Mouse (Mus musculus) gastrocnemius, postnatal 25 days (tissue): ENCODE data around the gene Gss. TPM values are rescaled to one million over a fixed set of nuclear protein-coding genes. Genes with fewer than 3 reads are reported as not detected.
"Not testable (repeated sequence)": the region's sequence is repeated elsewhere in the genome, so short reads cannot be mapped to it uniquely, and the experiment has no call there.

Experiments used
- DNase-seq: peaks from one replicate; pipeline ENCODE4 v3.0.0; 2022
- total RNA-seq, 2 experiments: library from RNA; stranded (reverse); gene quantifications; 1 replicate in 1 of 2; 2 replicates in 1 of 2; pipeline ENCODE4 v1.2.3; 2021

Gene Gss
- total RNA-seq, 2 experiments from 2014 or later = 5.6 to 5.9 TPM

DNA sequence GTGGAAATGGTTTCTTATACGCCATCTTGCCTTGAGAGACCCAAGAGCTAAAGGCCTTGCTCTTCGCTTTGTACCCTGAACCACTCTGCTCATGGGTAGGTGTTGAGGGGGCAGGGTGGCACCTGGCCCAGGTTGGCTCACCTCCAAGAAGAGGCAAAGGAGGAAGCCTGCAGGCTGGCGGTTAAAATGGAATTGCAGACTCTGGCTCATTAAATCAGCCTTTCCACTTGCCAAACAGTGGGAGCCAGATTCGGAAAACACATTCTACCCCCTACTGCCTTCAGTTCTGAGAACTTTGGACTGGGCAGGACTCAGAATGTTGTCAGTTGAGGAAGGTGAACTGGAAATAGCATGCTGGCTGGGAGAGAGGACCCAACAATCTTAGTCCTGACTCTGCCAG is 17.9 kb downstream of the Gss start:
- DNase-seq = peak; percentile 35

DNA sequence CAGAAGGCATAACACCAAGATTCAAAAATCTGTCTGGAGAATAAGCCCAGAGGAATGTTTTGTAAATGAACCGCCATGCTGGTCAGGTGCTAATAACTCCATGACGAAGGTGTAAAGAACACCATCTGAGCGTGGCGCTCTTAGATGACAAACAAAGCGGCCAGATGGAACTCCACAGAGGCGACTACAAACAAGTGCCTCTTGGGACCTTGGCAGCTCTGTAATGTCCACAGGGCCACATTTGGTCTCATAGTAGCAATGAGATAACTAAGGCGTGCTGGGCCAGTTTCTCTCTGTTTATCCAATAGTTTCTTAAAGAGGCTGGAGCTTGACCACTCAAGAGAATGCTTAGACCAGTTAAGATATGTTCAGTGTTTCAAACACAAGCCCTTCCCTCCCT is 18.6 kb downstream of the Gss start:
- no peak for DNase-seq

DNA sequence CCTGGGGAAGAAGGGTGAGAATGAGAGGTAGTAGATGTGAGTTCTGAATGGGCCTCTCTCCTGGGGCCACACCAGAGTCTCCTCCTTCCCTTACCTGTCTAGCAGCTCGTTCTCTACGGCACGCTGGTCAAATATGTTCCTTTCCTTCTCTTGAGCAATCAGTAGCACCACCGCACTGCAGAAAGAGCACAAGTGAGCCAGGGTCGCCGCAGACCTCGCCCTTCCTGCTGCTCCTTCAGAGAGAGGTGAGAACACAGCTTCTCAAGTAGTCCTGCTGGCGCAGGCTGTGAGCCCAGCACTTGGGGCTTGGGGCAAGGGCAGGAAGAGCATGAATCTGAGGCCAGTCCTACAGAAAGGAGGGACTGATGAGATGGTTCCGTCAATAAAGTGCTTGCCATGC is 19.6 kb downstream of the Gss start:
- DNase-seq = no peak

DNA sequence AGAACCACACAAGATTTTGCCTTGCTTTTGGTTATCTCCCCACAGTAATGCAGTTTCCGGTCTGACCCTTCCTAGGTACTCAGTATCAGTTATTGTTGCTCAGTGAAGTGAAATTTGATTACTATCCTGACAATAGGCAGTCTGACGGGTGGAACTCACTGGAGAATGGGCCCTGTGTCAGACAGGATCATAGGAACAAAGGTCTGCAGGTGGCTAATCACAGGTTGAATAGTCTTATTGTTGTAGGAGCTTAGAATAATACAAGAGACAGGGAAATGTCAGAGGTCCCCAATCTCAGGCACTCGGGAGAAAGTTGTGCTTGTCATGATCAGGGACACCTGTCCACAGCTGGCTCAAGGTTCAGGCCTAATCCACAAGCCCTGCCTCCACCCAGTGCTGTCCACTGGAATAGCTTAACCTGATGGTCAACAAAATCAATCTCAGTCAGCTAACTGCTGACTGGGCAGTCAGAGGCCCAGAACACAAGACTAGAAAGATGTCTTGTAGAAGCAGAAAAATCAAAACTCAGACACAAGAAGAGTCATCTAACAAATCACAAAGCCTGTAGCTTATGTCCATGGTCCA is 23.3 kb downstream of the Gss start:
- no peak for DNase-seq

DNA sequence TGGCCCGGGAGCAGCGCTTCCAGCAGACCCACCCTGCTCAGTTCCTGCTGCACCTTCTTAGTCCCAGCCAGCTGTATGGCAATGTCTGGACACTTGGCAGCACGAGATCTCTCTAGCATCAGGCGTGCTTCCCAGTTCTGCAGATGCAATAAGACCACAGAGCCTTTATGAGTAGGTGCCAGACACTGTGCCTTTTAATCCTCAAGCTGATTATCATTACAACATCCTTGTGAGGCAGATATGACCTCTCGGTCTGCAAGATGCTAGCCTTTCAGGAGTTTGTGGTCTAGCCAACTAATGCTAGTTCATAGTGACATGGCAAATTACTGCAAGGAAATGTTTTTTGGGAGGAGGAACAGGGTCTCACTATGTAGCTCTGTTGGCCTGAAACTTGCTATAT is 24.9 kb downstream of the Gss start:
- no peak for DNase-seq

DNA sequence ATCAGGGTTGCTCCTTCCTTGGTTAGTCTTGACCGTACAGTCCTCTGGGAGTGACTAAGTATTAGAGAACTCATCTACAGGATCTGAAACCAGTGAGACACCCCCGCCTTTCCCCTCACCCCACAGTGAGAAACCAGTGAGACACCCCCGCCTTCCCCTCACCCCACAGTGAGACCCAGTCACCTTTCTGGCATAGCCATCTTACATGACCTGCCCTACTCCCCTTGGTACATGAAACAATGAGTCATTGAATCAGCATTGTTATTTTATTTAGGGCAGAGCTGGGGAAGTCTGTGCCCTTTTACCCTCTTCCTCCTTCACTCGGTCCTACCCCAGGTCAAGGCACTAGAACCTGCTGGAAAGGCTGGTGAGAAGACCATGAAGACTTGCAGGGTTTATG is 29.7 kb downstream of the Gss start:
- DNase-seq = no peak

DNA sequence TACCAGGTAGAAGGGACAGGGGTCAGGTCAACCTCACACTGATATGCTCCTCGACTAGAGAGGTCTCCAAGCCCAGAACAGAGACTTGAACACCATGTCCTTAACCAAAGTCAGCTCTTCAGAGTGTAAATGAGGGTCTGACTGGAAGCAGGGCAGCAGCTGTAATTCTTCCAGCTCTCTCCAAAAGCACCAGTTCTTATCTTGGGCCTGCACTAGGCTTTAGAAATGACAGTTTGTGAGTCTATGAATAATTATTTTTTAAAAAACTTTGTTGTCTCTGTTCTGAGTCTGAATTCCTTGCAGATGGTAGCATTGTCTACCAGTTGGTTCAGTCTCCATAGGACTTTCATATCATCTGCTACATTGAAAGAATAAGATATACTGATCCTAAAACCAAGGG is 30.4 kb downstream of the Gss start:
- no peak for DNase-seq

DNA sequence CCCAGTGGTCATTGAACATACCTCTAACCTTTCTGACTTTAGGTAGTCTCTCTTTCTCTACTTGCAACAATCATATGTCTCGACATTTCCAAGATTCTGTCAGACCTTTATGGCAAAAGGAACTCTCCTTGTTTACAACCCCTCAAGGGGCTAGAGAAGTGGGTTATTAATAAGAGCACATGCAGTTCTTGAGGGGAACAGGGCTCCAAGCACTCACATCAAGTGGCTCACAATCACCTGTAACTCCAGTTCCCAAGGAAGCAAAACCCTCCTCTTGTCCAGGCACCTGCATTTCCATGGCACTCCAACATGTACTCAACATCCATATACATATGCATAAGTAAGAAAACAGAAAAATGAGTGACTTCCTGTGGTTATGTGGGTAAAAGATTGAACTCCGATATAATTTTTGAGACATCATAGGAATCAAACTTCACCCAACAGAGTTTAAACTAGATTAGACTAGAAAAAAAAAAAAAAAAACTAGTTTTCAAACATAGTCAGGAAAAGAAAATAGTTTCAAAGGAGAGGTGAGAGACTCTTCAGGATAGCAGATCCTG is 38.1 kb downstream of the Gss start:
- DNase-seq = no peak

DNA sequence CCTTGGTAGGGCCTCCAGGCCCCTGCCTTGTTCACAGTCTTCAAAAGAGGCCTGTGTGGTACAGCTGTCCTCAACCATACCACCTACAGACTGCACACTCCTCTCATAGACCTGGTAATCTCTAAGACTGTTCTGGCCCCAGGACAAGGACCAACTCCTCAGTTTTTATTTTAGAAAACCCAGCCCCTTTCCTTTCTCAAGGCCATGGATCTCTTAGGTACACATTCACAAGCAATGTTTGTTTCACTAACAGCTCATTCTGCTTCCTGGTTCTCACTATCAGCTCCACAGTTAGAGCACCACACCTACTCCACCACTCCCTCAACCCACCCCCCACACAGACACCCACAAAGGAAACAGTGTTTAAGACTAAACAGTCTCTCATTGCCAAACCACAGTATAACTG is 39.7 kb downstream of the Gss start:
- no peak for DNase-seq

DNA sequence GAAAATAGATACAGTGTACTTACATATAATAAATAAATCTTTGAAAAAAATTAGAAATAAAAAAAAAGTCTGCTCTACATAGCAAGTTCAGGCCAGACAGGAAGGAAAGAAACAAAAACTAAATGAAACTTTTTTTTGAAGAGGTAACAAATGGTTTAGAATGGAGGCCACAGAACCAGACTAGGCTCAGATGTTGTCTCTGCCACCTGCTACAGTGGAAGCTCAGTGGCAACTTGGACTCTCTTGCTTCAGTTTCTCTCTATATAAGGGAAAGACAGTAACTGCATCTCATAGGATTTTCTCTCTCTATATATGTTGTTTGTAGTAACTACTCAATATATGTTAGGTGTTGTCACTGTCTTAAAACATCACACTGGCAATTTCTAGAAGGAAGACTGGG is 40.3 kb downstream of the Gss start:
- no peak for DNase-seq

DNA sequence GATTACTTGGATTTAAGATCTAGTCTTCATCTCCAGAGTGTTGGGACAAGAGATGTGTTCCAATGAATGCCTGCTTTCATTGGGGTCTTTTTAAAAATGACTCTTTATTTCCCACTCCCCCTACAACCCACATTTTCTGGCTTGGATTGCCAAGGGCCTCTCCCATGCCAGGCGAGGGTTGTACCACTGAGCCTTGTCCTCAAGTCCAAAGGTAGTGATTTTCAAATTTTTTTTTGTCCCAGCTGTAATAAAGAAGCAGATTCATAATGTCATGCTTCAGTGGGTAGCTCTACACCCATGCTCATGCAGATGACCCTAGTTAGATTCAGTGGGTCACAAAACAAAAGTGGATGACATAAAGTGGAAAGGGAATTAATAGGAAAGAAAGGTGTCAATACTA is 45.7 kb downstream of the Gss start:
- DNase-seq = no peak

DNA sequence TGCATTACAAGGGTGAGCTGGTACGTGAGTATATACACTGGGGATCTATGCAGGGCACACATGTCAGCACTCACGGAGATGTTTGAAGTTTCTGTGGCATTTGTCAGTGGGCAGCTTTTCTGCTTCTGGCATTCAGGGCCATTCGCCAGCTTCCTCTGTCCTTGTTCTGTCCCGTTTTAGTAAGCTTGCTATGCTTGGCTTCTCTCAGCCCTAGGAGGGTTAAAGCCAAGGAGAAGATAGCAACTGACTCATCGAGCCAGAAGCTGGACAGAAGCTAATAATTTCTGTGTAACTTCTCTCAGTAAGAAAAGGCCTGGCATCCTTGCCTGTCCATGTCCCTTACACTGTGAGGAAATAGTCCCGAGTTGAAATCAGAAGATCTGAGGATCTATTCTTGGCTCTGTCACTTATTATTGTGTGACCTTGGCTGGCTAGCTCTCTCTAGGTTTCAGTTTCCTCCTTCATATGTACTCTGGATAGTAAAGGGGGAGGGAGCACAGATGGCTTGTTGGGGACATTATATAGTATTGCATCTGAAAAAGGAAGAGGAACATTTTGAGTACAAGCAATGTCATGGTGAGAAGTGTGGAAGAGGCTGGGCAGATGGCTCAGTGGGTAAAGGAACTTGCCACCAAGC is 51.7 kb downstream of the Gss start:
- peak; percentile 62 for DNase-seq

DNA sequence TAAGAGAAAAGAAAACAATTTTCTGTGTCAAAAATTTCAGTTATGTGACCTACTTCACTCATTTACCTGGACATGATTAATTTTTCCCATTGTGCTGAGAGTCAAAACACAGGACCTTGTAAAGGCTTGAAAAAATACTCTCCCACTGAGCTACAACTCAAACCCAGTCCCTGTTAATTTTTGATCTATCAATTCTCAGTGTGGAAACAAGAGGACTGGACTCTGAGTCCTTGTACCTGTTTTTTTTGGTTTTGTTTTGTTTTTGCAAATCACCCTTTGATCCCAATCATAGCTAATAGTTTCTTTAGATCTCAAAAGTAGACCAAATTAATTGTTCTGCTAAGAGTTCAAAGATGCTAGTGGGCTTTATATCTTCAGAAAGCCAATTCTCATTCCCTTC is 52.9 kb downstream of the Gss start:
- no peak for DNase-seq

DNA sequence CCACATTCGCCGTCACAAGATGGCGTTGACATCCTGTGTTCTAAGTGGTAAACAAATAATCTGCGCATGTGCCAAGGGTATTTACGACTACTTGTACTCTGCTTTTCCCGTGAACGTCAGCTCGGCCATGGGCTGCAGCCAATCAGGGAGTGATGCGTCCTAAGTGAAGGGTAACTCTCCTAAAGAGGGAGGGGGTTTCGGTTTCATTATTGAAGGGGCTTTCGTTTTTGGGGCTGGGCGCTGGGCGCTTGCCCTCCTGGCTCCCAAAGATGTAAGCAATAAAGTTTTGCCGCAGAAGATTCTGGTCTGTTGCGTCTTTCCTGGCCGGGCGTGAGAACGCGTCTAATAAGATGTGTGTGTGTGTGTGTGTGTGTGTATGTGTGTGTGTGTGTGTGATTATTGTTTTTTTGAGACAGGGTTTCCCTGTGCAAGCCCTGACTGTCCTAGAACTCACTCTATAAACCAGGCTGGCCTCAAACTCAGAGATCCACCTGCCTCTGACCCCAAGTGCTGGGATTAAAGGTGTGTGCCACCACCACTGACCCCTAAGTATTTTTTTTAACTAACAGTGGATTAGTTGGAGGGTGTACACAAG is 54.0 kb downstream of the Gss start:
- not testable (repeated sequence) for DNase-seq

DNA sequence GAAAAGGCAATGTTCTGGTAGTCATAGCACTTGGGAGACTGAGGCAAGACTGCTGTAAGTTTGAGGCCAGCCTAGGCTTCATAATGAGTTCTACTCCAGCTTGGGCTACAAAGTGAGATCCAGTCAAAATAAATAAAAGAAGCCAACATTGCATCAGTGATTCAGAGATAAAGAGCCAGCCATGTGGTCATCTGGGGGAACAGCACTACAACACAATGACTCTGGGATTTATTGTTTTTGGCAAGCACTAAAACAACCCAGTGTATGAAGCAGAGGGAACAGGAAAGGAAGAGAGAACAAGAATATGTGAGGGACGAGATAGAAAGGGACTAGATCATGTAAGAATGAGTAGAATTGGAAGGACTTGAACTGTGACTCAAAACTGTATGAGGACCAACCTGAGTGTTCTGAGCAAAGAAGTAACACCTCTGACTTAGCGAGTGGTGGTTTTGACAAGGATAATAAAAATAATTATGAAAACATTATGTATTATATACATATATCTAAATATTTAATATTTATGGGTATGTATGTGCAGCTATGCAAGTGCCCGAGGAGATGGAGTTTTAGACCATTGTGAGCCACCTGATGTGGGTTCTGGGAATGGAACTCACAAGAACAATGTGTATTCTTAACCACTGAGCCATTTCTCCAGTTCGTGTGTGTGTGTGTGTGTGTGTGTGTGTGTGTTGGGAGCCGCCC is 54.7 kb downstream of the Gss start:
- no peak for DNase-seq

DNA sequence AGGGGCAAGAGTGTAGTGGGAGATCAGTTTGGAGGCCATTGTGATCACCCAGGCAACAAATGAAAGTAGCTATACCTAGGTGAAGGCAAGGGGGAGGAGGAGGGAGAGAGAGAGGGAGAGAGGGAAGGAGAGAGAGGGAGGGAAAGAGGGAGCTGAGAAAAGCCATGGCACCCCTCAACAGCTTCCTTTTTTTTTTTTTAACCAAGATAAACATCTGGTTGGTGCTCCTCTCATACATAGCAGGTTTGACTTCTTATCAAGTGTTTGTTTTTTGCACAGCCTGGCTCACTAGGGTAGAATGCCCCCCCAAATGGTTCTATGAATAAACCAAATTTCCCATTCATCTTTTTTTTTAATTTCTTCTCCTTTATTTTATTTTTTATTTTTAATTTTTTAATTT is 56.3 kb downstream of the Gss start:
- no peak for DNase-seq

DNA sequence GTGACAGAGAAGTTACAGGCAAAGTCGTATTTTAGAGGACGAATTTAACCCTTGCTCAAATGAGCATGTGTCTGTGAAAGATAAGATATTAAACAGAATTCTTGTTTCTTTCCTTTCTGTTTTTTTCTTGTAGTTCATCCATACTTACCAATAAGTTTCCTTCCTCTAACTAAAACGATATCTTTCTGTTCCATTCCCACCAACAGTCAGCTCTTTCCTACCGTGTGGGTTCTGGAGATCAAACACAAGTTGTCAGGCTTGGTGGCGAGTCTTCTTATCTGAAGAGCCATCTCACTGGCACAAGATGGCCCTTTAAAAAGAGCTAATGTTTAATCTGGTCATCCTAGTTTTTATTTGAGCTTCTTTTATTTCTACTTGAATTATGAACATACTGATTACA is 65.2 kb downstream of the Gss start:
- no peak for DNase-seq

DNA sequence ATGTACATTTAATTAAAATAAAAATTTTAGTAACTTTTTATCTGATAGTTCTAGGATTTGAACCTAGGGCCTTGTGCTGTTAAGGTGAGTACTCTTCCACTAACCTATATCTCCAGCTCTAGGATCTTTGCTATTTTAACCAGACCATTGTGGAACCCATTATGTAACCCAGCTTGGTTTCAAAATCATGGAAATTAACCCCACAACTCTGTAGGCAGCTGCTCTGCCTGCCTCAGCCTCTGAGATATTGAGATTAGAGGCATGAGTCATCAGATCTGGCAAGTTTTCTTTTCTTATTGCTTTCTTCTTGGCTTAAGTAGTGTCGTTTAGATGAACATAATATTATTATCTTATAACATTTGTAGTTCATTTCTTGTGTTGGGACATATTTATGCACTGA is 68.2 kb downstream of the Gss start:
- DNase-seq = no peak

DNA sequence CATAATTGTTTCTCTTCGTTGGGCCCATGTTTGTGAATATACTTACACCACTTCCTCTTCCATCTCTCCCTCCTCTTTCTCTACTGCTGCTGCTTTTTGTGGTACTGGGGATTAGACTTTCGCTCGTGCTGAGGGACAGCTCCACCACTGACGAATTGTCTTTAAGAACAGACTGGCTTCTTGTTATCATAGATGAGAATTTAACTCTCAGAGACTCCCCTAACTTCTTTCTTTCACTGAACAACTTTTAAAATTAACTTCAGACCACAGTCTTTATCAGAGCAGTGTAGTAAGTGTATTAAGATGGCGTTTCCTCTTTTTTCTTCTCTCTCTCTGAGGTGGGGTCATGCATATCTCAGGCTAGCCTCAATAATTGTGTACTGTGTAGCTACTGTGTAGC is 68.9 kb downstream of the Gss start:
- DNase-seq = no peak

DNA sequence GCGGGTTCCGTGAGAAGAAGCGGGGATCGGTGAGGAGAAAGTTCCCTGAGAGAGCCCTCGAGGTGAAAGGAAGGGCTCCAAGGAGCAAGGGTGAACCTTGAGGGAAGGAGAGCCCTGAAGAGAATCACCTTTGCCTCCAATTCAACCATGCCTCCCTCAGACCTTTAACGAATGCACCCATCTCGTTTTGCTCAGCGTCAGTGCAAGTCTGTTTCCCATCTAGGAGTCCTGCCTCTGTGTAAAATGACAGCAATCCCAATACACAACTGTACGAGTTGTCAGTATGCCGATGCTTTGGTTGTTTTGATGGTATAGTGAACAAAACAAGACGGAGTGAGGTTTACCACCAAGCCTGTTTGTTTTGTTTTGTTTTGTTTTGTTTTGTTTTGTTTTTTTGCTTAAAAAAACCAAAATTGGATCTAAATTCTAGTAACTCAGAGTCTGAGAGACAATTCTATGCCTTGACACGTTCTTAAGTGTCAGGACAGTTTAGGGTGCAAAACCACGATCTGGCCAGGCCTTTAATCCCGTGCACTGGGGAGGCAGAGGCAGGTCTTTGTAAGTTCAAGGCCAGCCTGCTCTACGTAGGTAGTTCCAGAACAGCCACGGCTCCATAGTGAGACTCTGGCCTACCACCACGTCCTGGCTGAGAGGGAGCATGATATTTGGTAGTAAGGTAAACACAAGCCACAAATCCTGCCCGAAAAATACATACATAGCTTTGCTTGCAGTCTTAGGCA is 73.9 kb downstream of the Gss start:
- no peak for DNase-seq

DNA sequence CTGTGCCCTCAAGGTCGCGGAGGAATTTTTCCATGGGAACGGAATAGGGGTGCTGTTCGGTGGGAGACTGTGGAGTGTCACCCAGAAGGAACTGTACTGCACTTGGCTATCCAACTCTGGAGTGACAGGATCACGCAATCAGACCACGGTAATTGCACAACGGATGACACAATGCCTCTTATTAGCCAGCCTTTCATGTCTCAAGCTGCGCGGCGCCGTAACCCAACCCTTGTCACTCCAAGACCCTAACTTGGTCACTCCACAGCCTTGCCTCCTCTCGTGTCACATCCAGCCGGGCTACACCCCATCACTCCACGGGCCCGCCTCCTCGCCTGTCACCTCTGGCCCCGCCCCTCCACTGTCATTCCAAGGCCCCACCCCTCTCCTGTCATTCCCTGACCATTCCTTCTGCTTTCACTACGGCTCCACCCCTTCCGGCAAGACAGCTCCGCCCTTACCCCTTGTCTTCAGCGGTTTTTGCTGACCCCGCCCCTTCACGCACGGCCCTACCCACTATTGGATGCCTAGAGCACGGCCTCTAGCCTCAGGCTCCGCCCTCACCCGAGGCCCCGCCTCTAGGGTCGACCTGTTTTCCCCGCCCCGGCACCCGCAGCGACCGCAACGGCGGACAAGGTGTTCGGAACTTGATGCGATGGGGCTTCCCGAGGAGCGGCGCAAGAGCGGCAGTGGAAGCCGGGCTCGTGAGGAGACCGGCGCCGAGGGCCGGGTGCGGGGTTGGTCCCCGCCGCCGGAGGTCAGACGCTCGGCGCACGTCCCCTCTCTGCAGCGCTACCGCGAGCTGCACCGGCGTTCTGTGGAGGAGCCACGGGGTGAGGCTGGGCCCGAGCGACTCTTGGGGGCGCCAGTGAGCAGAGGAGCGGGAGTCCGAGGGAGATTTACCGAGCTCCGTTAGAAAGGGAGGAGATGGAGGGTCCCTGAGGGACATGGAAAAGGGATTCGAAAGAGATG is 74.9 kb downstream of the Gss start, which contains the start of the genes Acss2 and Ggt7:
Acss2 (plus strand) TSS at position 494 of the 969 bp plus-strand sequence.
Ggt7 (minus strand) TSS at position 783 of the 969 bp plus-strand sequence.
- peak; percentile 99 for DNase-seq
